Mouse (Mus musculus) testis, adult 2 months (tissue): ENCODE results near the gene Prkn.

Source experiments
- CTCF ChIP-seq: fragments of 200-500 bp; IDR thresholded peaks from 2 replicates; pipeline ENCODE4 v1.5.1; 2012; ENCODE audit warnings: low read depth, mild to moderate bottlenecking, inconsistent platforms, low read length, moderate library complexity; ENCODE audit not compliant: control insufficient read depth, insufficient read depth, insufficient replicate concordance
- POLR2A ChIP-seq: fragments of 200-500 bp; IDR thresholded peaks from 2 replicates; pipeline ENCODE4 v1.6.1; 2012; ENCODE audit warnings: low read depth, mild to moderate bottlenecking, inconsistent platforms, low read length, moderate library complexity; ENCODE audit not compliant: control insufficient read depth

DNA sequence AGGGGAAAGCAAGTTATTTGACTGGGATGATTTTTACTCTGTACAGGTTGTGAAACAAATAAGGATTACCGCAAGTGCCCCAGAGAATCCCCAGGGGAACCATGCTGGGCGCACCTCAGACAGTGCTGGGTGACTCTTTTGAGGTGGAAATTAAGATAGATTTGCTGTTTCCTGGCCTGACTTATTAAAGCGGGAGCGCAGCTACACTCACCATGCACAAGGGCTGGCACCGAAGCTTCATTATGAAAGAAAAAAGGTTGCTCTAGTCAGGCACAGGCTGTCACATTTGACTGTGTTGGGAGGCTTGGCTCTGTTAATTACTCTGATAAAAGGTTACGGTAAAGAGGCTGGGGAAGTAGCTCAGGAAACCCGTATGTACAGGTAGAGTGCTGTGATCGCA lies 97.7 kb downstream of the Prkn start:
- TF ChIP-seq CTCF, result no peak
- TF ChIP-seq POLR2A, result no peak
